Mouse (Mus musculus) left cerebral cortex, postnatal 14 days (tissue): ENCODE results near the gene Kcnq1. TPM values are rescaled to one million over a fixed set of nuclear protein-coding genes. Genes with fewer than 3 reads are reported as not detected.

Experiments
- DNase-seq, 2 experiments: peaks; one replicate each; pipeline ENCODE4 v3.0.0; 2021 to 2022; ENCODE audit warnings: low spot score in 2 of 2, mixed read lengths in 1 of 2
- intact Hi-C: fragments of 180-260 bp; cut with DNase I; formaldehyde crosslinking; loops from one replicate; pipeline ENCODE4 v1.15.1; 2025
- total RNA-seq, 2 experiments: library from RNA; stranded (reverse); gene quantifications; 2 replicates each; pipeline ENCODE4 v1.2.3; 2021

Gene Kcnq1
- total RNA-seq, 2 experiments from 2014 or later: 0.91 to 1.7 TPM

- DNase-seq: no peak
- intact Hi-C loops: no loop called here
Observed at GRCm38 (mm10) chr7:143210796-143211195, 104.6 kb downstream of the Kcnq1 start.

- DNase-seq: no peak
- intact Hi-C loops: no loop called here
Observed at GRCm38 (mm10) chr7:143251206-143251605, 145.0 kb downstream of the Kcnq1 start.

GRCm38 (mm10) chr7:143253126-143253871, 147.1 kb downstream of the Kcnq1 start:
- intact Hi-C loops: no loop called here

GRCm38 (mm10) chr7:143254901-143255300, 148.7 kb downstream of the Kcnq1 start:
- intact Hi-C loops: no loop called here
- no peak for DNase-seq

More at GRCm38 (mm10) chr7:143253126-143253871, 147.1 kb downstream of the Kcnq1 start:
- no peak for DNase-seq

- intact Hi-C loops: no loop called here
Observed at GRCm38 (mm10) chr7:143261246-143261645, 155.1 kb downstream of the Kcnq1 start.

GRCm38 (mm10) chr7:143263557-143263956, 157.4 kb downstream of the Kcnq1 start:
- DNase-seq: no peak
- intact Hi-C loops: no loop called here

More at GRCm38 (mm10) chr7:143261246-143261645, 155.1 kb downstream of the Kcnq1 start:
- no peak for DNase-seq

- intact Hi-C loops: no loop called here
- no peak for DNase-seq
Observed at GRCm38 (mm10) chr7:143263966-143264365, 157.8 kb downstream of the Kcnq1 start.

- no peak for DNase-seq
- intact Hi-C loops: no loop called here
Observed at GRCm38 (mm10) chr7:143265386-143265785, 159.2 kb downstream of the Kcnq1 start.

- intact Hi-C loops: no loop called here
- no peak for DNase-seq
Observed at GRCm38 (mm10) chr7:143265829-143266438, 159.8 kb downstream of the Kcnq1 start.

- intact Hi-C loops: no loop called here
Observed at GRCm38 (mm10) chr7:143273747-143274146, 167.6 kb downstream of the Kcnq1 start.

GRCm38 (mm10) chr7:143275030-143275429, 168.9 kb downstream of the Kcnq1 start:
- DNase-seq: no peak
- intact Hi-C loops: no loop called here

More at GRCm38 (mm10) chr7:143273747-143274146, 167.6 kb downstream of the Kcnq1 start:
- no peak for DNase-seq

- intact Hi-C loops: no loop called here
- DNase-seq: no peak
Observed at GRCm38 (mm10) chr7:143283625-143284024, 177.5 kb downstream of the Kcnq1 start.

GRCm38 (mm10) chr7:143284866-143285265, 178.7 kb downstream of the Kcnq1 start:
- intact Hi-C loops: no loop called here
- no peak for DNase-seq

GRCm38 (mm10) chr7:143285440-143285839, 179.3 kb downstream of the Kcnq1 start:
- DNase-seq: no peak
- intact Hi-C loops: no loop called here

GRCm38 (mm10) chr7:143286532-143287290, 180.5 kb downstream of the Kcnq1 start:
- no peak for DNase-seq
- intact Hi-C loops: no loop called here

- DNase-seq: no peak
- intact Hi-C loops: no loop called here
Observed at GRCm38 (mm10) chr7:143288135-143288534, 182.0 kb downstream of the Kcnq1 start.

GRCm38 (mm10) chr7:143289082-143289849, 183.1 kb downstream of the Kcnq1 start:
- no peak for DNase-seq
- intact Hi-C loops: no loop called here

- intact Hi-C loops: loop anchor here (5.0 to 10.0 kb wide), 2 partner anchors 140 to 167 kb away; partner anchors contain the start of gene Cdkn1c
- DNase-seq: no peak
Observed at GRCm38 (mm10) chr7:143294690-143295355, 188.7 kb downstream of the Kcnq1 start.
